8 mouse cellular contexts compared by ENCODE assay signal in genomic region chr12:54202765-54203655, GRCm38 (mm10). TPM values are rescaled to one million over a fixed set of nuclear protein-coding genes. Genes with fewer than 3 reads are reported as not detected.
A peak's percentile ranks its signal among the peaks of the same experiment; 100 is the strongest.
DNase-seq lines count a peak whose midpoint lies in the region; ATAC-seq and TF ChIP-seq lines count a peak whose summit lies in the region.

No protein-coding gene starts in this region.

- no peak overlapping the region for H3K27ac ChIP-seq in forebrain, embryonic 11.5 days (ENCODE audit: low read depth, low read length)
- H3K27ac ChIP-seq in hindbrain, postnatal 0 days, result peak overlapping the region; percentile 17; the same call in 1 of the 2 replicates
- peak overlapping the region; percentile 49; the same call in 1 of the 2 replicates for H3K27ac ChIP-seq in liver, embryonic 12.5 days

- 3% methylated on average over 55 of the region's 55 CpGs for WGBS in forebrain, embryonic 11.5 days
- WGBS in hindbrain, postnatal 0 days, result 3% methylated on average over 55 of the region's 55 CpGs
- under 1% methylated on average over 55 of the region's 55 CpGs for WGBS in liver, embryonic 12.5 days (ENCODE audit: insufficient replicate concordance)

- POLR2A ChIA-PET in Patski (lab: Charles Lee), result interaction anchor here (1.0 to 1.2 kb wide), 2 partner anchors 12 to 137 kb away, joined by 3 read pairs; no protein-coding TSS in a partner anchor

- H3K36me3 ChIP-seq in forebrain, embryonic 11.5 days (ENCODE audit: control insufficient read depth, insufficient read depth, low read length), result no peaks in the 10 kb centered on the region
- no peaks in the 10 kb centered on the region for H3K36me3 ChIP-seq in hindbrain, postnatal 0 days (ENCODE audit: insufficient read depth, low read length)
- no peaks in the 10 kb centered on the region for H3K36me3 ChIP-seq in liver, embryonic 12.5 days

- H3K4me1 ChIP-seq in forebrain, embryonic 11.5 days (replicated peaks; ENCODE audit: control insufficient read depth, insufficient read depth, low read length), result peaks cover 6% of the 10 kb centered on the region
- 0 out of 2 replicates have a peak, but pooled peaks cover 3% of the 10 kb centered on the region for H3K4me1 ChIP-seq in hindbrain, postnatal 0 days (ENCODE audit: insufficient read depth, low read length)
- H3K4me1 ChIP-seq in liver, embryonic 12.5 days, result peaks cover 33% of the 10 kb centered on the region

- CTCF ChIA-PET in Patski (lab: Charles Lee), result no interaction called here

- H3K4me2 ChIP-seq in forebrain, embryonic 11.5 days (ENCODE audit: low read depth, low read length, severe bottlenecking), result peak overlapping the region; percentile 99
- peak overlapping the region; percentile 96 for H3K4me2 ChIP-seq in hindbrain, postnatal 0 days (ENCODE audit: low read depth, low read length)
- peak overlapping the region; percentile 88 for H3K4me2 ChIP-seq in liver, embryonic 12.5 days

- DNase-seq in layer of hippocampus, adult 9-11 months, result peak; percentile 24
- DNase-seq in layer of hippocampus, adult 9-10 months (ENCODE audit: low spot score), result no peak
- no peak for DNase-seq in Patski (ENCODE audit: low read depth, low spot score)
- DNase-seq in forebrain, embryonic 11.5 days (ENCODE audit: low spot score), result peak; percentile 76
- DNase-seq in hindbrain, postnatal 0 days (ENCODE audit: low spot score), result peak; percentile 53
- DNase-seq in naive thymus-derived CD4-positive, alpha-beta T cell, adult 2 months (ENCODE audit: low read depth), result peak; percentile 51
- peak; percentile 61 for DNase-seq in thymus, postnatal 25 days

- TF ChIP-seq CTCF in Patski (IDR thresholded peaks at IDR 0.05), result no peak
- 0 out of 2 replicates have a peak, but pooled peaks have one; percentile 21 for TF ChIP-seq CTCF in hindbrain, postnatal 0 days (IDR thresholded peaks at IDR 0.05; ENCODE audit: low read depth)

- H3K4me3 ChIP-seq in forebrain, embryonic 11.5 days (ENCODE audit: low read depth, low read length), result peak overlapping the region; percentile 54
- H3K4me3 ChIP-seq in hindbrain, postnatal 0 days (ENCODE audit: low read length), result peak overlapping the region; percentile 57
- H3K4me3 ChIP-seq in liver, embryonic 12.5 days, result peak overlapping the region; percentile 62

- peak overlapping the region; percentile 71 for H3K9ac ChIP-seq in forebrain, embryonic 11.5 days (ENCODE audit: low read length)
- H3K9ac ChIP-seq in hindbrain, postnatal 0 days (replicated peaks; ENCODE audit: low read length), result peak overlapping the region; percentile 52
- peak overlapping the region; percentile 60 for H3K9ac ChIP-seq in liver, embryonic 12.5 days

- H3K27me3 ChIP-seq in Patski, result no peaks in the 10 kb centered on the region
- peaks cover 4% of the 10 kb centered on the region; the same call in 1 of the 2 replicates for H3K27me3 ChIP-seq in forebrain, embryonic 11.5 days (ENCODE audit: control insufficient read depth, insufficient read depth, low read length)
- no peaks in the 10 kb centered on the region; the same call in 1 of the 2 replicates for H3K27me3 ChIP-seq in hindbrain, postnatal 0 days (ENCODE audit: insufficient read depth, low read length)
- peaks cover 33% of the 10 kb centered on the region for H3K27me3 ChIP-seq in liver, embryonic 12.5 days (replicated peaks)

- ATAC-seq in Patski, result peak; percentile 50
- ATAC-seq in forebrain, embryonic 11.5 days (replicated peaks; ENCODE audit: low FRiP score), result peak; percentile 65
- peak; percentile 67 for ATAC-seq in hindbrain, postnatal 0 days
- peak; percentile 56 for ATAC-seq in liver, embryonic 12.5 days

- H3K9me3 ChIP-seq in forebrain, embryonic 11.5 days (ENCODE audit: control insufficient read depth, low read length), result no peaks in the 10 kb centered on the region
- H3K9me3 ChIP-seq in hindbrain, postnatal 0 days (ENCODE audit: low read length), result no peaks in the 10 kb centered on the region
- H3K9me3 ChIP-seq in liver, embryonic 12.5 days (replicated peaks), result no peaks in the 10 kb centered on the region

- in situ Hi-C loops in Patski (cut with MboI; ENCODE audit: low pct_unique_long_range_greater_than_20kb), result loop anchor here (25.0 kb wide), 1 partner anchor 284 kb away; no protein-coding TSS in a partner anchor

RNA-seq across cellular contexts. Expression of gene Egln3, which starts 0.7 kb away (rescaled TPM):
- 13.0 TPM for polyA plus RNA-seq in Patski (2021)
- 4.0 and 4.1 TPM in 2 replicates for polyA plus RNA-seq in forebrain, embryonic 11.5 days (2014; fragmentation: Nextera tagmentation; extraction: Ambion mirVana)
- total RNA-seq in hindbrain, postnatal 0 days (2014; rRNA removed), result 8.3 and 8.5 TPM in 2 replicates
- polyA plus RNA-seq in hindbrain, postnatal 0 days (2015; fragmentation: Nextera tagmentation; extraction: Ambion mirVana), result 5.4 and 5.8 TPM in 2 replicates
- 3.5 and 3.8 TPM in 2 replicates for polyA plus RNA-seq in liver, embryonic 12.5 days (2016; fragmentation: Nextera tagmentation; extraction: Ambion mirVana)

Comparison
In these comparisons a context has a peak if more than half of its experiments do, and no peak if none do; other contexts are left out.
1. DNase-seq: peak in layer of hippocampus, adult 9-11 months (single experiment), forebrain, embryonic 11.5 days (single experiment), hindbrain, postnatal 0 days (single experiment), naive thymus-derived CD4-positive, alpha-beta T cell, adult 2 months (single experiment) and thymus, postnatal 25 days (single experiment); none in layer of hippocampus, adult 9-10 months (single experiment) and Patski (single experiment).
2. Peak in every context shown above with its lines, with median percentiles within 50 percentile points of each other: ATAC-seq, H3K4me2 ChIP-seq, H3K4me3 ChIP-seq and H3K9ac ChIP-seq.